Mouse (Mus musculus): ENCODE results near the gene Taf6l.

The Taf6l gene

DNA sequence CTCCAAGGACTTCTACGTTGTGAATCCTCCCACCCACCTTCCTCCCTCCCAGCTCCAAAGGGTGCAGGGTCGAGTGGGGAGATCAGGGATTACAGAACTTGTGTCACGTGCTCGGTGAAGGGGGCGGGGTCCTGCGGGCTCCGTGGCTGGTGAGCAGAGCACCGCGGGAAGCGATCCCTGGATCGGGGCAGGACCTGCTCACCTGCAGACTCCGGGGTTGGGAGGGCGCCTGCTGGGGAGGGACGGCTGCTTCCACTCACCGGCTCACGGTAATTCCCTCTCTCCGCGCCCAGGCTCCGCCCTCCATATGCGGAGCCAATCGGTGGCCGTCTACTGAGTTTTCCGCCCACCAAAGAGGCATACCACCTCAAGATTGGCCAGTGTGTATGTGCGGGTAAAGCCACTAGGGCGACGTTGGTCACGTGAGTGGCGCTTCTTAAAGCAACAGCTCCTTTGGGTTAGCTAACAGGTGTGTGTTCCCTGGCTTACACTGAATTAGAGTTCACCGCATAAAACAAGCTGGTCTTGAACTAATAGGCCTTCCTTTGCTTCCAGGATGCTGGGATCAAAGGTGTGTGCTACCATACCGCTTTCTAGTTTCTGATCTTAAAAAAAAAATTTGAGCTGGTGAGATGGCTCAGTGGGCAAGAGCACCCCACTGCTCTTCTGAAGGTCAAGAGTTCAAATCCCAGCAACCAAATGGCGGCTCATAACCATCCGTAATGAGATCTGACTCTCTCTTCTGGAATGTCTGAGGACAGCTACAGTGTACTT lies at the start of gene Taf6l:
Gene Taf6l (minus strand): TSS at position 410 of the 774 bp plus-strand sequence.
- peak; percentile 96 for DNase-seq

DNA sequence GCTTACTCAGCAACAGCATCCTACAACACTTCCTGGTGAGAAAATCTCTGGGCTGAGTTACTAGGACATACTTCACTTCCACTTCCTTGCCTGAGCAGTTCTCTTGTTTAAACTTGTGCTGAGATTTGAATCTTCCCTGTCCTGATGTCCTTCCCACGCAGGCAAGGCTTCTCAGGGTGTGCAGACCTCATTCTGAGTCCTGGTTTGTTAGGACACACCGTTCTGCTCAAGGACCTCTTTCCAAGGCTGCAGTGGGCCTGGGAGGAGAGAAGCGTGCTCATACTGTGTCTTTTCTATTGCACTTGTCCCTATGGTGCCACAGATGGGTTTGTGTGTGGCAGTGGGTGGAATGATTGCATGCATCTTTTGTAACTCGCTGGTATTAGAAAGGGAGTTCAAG lies 46.8 kb upstream of the Taf6l start:
- DNase-seq: no peak

DNA sequence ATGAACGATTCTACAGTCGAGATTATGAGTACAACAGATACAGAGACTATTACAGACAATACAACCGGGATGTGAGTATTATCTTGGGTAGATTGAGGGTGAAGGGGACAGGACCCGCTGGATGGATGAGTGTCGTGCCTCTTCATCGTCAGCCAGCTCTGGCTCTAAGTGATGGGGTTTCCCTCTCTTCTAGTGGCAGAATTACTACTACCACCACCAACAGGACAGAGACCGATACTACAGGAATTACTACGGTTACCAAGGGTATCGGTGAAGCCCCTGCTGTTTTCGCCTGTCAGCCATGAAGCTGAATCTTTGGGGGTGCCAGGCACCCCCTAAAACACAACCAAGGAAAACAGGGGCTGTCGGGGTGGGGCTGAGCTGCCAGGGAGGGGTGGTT lies 45.0 kb upstream of the Taf6l start:
- DNase-seq: no peak

DNA sequence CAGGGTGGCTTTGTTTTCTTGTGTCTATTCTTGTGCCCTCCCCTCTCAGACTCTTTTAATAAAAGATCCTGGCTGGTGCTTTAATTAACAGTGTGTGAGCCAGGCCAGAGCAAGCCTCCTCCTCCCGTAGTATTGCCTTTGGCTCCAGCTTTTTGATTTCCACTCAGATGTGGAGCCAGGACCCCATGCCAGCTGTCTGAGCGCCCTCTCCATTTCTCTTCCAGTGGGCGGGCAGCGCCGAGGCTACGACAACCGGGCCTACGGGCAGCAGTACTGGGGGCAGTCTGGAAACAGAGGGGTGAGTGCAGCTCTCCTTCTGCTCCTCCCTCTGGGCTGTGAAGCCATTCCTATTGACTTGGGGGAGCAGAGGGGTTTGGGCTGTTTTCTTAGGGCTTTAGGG lies 44.4 kb upstream of the Taf6l start:
- no peak for DNase-seq

DNA sequence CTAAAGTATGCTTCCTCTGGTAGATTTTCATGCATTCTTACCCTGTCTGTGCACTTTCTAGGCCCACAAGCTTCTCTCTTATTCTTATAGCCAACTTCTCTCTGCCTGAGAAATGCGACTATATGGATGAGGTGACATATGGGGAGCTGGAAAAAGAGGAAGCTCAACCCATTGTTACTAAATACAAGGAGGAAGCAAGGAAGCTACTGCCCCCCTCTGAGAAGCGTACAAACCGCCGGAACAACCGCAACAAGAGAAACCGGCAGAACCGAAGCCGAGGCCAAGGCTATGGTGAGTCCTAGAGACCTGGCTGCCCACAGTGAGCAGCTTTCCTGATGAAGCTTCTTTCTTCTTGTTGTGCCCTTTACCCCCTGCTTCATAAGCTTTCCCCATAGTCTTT lies 43.4 kb upstream of the Taf6l start, which contains the start of gene AC129217.1:
Gene AC129217.1 (plus strand): TSS at position 114 of the 400 bp plus-strand sequence.
- no peak for DNase-seq

DNA sequence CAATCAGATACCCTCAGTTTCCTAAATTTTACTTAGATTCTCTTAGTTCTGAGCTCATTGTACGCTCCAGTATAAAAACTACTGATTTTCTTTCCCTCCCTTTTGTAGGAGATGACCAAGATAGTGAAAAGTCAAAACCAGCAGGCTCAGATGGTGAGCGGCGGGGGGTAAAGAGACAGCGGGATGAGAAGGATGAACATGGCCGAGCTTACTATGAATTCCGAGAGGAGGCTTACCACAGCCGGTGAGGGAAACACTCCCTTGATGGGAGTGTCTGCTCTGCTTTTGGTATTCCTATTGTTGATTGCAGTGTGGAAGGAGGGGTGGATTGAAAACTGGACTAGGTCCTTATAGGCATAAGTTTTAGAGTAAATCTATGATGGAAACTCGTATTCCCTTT lies 36.5 kb upstream of the Taf6l start:
- no peak for DNase-seq

DNA sequence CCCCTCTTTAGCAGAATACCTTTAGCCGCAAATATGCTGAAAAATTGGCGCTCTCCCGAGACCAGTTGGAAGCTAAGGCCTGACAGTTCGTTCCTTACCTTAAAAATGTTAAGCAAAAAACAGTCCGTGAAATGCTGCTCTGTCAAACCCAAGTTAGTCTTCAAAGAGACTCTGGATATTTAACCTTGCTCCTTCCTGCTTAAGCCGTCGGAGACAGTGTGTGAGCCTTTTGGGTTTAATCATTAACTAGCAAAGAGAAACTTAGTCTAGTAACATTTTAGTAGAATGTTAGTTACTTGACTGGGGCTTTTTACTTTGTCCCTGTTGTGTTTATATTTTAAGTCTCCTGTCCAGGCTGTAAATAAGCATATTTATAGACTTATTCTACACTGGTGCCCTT lies 34.9 kb upstream of the Taf6l start:
- no peak for DNase-seq

DNA sequence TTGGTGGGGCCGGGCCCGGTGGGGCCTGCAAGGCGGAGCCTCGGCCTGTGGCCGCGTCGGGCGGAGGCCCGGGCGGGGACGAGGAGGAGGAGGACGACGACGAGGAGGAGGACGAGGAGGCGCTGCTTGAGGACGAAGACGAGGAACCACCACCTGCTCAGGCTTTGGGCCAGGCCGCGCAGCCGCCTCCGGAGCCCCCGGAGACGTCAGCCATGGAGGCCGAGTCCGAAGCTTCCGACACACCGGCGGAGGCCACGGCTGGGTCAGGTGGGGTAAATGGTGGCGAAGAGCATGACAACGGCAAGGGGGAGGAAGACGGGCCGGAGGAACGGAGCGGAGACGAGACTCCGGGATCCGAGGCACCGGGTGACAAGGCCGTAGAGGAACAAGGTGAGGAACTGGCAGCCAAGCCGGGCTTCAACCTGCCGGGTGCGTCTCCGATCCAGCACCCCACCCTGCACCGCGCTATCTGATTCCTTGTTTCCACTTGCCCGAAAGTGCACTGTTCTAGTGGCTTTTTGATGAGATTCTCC lies 34.3 kb upstream of the Taf6l start:
- DNase-seq: no peak

DNA sequence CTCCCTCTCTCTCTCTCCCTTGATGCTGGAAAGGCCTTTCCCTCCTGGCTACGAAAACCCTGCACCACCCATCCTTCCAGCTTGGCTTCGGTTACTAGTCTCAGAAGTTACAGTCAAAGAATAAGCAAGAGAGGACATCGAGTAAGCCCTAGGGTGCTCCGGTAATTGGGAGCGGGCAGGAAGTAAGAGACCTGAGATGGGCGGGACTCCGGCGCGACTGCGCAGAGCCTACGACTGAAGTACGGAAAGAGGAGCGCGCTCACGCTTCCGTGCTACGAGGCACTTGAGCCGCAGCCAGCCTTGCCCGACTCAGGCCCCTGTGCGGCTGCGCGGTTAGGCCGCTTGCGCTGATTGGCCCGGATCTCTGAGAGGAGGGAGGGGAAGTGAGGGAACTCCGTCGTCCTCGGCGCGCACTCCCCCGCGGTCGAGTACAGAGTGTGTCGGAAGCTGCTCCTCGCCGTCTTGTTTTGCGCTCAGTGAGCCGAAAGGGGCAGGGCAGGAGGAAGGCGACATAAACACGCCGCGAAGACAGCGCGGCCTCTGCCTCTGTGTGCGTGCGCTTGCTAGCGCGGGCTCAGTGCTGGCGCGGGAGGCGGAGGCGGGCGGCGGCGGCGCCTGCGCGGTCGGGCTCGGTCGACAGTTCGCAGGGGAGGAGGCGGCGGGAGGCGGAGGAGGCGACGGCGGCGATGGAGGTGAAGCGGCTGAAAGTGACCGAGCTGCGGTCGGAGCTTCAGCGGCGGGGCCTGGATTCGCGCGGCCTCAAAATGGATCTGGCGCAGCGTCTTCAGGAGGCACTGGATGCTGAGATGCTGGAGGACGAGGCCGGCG lies 33.6 kb upstream of the Taf6l start, which contains the start of gene Hnrnpul2:
Gene Hnrnpul2 (plus strand): TSS at position 415 of the 828 bp plus-strand sequence.
- DNase-seq: peak; percentile 99

DNA sequence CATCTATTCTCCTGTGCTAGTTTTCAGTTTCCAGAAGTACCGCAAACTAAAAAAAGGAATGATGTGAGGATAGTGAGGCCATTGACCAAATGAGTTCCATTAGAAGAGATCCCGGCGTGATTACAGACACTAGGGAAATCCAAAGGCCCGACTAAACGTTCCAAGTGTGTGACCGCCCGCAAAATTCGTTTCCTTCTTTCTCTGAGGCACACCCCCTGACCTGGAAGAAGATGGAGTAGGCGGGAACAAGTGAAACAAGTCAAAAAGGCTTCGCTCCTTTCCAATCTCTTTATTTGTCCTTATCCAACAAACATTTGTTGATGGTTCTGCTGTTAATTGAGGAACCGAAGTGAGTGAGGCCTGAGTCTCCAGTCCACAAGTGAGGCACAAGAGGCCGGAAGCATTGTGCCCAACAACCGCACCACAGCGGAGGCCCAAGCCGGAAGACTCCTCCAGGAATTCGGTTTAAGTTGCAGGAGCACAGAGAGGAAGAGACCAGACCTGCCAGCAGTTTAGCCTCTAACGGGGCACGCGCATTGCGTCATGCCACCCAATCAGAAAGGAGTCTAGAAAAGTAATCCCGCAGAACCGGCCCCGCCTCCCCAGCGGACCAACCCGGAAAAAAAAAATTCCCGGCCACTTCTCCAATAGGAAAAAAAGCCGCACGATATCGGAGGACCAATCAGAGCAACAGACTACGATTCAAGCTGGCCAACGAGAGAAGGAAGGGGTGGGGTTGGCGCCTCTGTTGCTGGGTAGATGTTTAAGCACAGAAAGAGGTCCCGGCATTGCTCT lies 32.8 kb upstream of the Taf6l start, which contains the start of gene Ttc9c:
Gene Ttc9c (minus strand): TSS at position 533 of the 795 bp plus-strand sequence.
- peak; percentile 99 for DNase-seq

DNA sequence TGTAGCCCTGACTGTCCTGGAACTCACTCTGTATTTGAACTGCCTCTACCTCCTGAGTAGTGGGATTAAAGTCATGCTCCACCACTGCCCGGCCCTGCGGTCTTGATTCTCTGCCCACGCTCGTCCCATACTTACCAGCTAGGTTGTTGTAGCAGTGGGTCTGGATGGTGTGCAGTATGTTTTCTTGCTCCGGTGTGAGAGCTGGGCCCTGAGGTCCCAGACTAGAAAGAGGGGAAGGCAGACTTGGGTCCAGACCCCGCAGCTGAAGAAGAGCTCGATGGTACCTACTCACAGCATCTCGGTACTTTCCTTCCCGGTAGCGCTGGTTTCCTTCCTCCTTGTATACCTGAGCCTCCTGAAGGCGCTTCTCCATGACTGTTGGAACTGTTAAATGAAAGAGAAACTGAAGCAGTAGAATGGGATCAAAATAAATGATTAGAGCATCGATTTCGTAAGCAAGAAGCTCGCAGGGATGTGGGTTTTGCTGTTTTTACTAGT lies 32.1 kb upstream of the Taf6l start:
- no peak for DNase-seq

DNA sequence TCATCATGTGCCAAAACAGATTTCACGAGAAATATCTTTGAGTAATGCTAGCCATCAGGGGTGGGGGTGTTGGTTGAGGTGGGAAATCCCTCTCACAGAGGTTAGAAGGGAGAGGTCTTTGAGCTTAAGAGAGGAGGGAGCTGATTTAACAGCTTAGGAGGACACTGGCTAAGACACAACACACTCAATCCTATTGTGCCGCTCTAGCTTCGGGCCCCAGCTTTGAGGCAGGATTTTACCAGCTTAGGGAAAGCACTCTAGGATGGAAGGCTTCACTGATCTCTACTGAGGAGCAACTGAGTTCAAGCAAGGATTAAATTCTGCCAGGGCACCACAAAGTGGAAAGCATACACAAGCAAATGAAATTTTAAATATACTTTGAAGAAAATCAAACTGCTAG lies 30.8 kb upstream of the Taf6l start:
- no peak for DNase-seq

DNA sequence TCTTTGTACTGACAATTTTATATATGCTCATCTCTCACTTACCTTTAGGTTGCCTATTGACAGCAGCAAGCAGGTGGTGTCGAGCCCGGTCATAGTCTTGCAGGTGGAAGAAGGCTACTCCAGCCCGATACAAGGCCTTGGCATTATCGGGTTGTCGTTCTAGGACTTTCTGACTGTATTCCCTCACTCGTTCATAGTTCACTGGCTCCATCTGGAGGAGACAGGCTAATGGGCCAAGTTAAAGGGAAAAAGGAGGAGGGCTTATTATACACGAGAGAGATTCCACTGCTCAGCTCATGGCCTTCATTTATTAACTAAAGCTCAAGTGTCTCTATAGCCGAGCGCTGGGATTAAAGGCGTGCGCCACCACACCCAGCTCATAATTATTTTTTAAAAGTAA lies 29.6 kb upstream of the Taf6l start:
- DNase-seq: no peak

DNA sequence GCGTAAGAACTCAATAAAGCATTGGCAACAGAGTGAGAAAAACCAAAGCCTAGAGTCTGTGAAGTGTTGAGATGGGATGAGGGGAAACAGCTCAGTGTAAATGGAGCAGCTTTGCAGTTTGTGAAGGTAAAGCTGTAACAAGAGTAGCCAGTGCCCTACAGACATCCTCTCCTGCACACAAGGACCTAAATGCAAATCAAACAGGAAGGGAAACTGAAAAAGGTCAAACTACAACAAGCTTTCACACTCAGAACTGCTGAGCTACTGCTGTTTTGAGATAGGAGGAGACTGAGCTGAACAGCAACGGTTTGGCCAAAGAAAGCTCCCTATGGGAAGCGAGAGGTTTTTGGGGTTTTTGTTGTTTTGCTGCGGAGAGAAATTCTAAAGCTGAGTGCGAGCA lies 20.6 kb upstream of the Taf6l start:
- DNase-seq: no peak

DNA sequence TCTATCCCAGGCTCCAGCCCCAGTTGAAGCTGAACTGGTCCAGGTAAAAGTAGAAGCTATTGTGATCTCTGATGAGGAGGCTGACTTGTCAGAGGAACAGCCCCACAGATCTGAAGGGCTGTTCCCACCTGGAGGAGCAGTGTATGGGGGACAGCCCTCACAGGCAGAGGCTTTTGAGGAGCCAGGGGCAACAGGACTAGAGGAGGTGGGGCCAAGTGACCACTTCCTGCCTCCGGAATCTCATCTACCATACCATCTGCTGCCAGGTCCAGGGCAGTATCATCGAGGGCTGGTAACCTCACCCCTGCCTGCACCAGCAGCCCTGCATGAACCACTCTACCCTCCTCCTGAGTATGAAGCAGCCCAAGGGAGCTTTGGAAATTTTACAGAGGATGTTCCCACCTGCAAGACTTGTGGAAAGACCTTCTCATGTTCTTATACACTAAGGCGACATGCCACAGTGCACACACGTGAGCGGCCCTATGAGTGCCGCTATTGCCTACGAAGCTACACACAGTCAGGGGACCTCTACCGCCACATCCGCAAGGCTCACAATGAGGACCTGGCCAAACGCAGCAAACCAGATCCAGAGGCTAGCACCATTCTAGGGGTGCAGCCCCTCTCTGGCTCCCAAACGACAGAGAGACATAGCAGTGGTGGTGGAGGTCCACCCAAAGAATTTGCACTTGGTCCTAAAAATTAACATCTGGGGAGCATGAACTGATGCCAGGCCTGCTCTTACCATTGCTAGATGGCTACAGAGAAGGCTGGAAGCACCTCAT lies 17.9 kb upstream of the Taf6l start:
- no peak for DNase-seq

DNA sequence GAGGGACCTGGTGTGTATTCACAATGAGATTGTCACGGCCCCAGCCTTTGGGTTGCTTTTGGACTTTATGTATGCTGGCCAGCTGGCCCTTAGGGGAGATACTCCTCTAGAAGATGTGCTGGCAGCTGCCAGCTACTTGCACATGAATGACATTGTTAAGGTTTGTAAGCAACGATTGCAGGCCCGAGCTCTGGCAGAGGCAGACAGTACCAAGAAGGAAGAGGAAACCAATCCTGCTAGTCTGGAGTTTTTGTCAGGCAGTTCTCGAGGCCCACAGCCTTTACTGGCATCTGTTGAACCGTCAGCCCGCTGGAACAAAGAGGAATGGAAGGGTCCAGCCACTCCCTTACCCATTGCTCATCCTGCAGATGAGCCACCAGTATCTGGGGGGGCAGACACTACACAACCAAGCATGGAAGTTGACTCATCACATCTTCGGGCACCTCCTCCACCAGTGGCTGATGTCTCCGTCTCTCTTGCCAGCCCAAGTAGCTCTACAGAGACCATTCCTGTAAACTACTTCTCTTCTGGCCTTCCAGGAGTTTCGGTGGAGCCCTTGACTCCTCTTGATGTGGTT lies 17.1 kb upstream of the Taf6l start:
- no peak for DNase-seq

DNA sequence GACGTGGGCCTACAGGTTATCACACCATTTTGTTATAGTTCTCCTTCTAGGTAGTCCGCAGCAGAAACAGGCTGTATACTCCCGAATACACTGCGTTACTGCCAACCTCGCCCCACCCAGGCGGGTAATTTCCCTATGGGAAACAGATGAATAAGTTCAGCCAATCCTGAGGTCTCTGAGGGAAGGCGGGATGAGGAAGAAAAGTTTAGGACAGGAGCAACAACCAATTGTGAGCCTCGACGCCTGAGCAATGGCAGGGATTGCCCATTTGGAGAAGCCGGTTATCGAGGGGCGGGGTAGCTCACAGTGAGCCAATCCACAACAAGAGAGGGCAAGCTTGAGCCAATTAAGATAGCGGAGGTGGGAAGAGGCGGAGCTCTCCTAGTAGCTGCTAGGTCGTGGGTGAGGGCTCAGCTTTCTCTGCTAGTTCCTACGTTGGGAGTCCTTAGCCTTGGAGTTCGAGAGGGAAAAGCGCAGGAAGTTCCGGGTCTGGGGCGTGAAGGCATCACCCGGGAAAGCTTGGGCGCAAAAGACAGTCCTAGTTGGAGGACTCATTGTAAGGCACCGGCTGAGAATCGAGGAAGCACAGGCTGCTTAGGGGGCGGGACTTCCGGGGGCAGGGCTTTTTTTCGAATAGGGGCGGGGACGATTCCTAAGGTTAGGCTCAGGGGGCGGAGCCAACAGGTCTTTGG lies 16.1 kb upstream of the Taf6l start, which contains the start of gene Zbtb3:
Gene Zbtb3 (plus strand): TSS at position 426 of the 692 bp plus-strand sequence.
- DNase-seq: peak; percentile 97

DNA sequence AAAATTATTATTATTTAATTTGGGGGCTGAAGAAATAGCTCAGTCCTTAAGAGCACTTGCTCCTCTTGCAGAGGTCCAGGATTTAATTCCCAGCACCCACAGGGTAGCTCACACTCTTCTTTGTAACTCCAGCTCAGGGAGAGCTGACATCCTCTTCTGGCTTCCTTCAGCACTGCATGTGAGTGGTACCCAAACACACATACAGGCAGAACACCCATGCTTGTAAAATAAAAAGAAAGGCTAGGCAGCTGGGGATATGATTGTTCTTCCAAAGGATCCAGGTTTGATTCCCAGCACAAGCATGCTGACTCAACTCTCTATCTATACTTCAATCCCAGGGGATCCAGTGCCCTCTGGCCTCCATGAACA lies 12.7 kb upstream of the Taf6l start:
- no peak for DNase-seq

DNA sequence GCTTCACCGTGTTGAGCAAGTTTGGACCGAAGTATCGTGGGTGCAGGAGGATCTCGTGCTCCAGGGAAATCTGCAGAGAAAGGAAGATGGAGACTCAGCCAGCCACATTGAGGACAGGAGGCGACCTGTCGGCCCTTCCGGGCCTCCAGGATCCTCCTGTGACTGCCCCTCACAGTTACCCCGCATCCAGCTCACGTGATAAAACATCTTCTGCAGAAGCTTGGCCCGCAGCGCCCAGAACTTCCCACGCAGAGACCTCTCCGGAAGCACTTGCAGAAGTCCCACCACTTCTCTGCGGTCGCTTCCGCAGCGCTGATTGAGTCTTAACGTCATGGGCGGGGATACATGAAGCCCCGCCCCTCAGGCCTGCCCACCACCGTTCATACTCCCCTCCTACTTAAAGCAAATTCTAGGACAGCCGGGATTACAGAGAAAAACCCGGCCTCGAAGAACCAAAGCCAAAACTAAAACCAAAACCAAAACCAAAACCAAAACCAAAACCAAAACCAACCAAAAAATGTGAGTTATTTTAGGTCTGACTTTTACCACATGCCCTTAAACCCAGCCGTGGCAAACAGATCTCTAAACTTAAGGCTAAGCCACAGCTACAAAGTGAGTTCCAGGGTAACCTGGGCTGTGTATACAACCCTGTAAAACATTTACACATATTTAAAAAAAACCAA lies 12.2 kb upstream of the Taf6l start, which contains the start of gene Polr2g:
Gene Polr2g (minus strand): TSS at position 314 of the 683 bp plus-strand sequence.
- DNase-seq: peak; percentile 96

DNA sequence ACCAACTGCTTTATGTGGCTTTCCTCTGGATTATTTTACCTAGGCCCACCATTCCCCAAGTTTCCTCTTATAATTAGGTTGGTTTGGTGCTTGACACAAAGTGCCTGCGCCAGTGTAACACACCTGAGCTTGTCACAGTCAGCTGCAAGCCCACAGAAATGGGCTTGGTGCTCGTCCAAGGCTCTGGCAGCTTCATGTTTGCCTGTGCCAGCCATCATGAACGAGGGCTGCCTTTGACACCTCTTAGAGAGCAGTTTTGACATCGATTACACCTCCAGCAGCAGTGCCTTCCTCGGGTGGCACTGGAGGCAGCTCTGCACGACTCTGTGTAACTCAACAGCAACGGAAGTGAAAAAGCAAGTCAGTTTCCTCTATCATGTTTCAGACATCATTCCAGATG lies 4.0 kb upstream of the Taf6l start:
- no peak for DNase-seq

Data from embryo, embryonic 11 days (tissue).